Mouse (Mus musculus): Measurements from ENCODE around the gene Tmprss11f.

DNA sequence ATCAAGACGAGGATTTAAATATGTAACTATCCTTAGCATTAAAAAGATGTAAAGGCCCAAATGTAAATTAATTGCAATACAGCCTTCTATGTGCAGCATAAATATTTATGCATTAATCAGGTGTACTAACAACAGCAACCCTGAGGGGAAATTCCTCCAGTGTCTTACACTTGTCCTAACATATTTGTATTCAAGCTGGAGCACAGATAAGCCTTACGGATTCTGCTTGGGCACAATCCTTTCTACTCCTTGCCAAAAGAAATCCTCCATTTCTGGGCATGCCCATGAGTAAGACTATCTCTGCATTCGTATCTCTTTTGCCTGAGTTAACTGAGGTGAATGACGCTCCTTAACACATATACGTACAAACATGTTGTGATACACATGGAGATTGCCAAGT, 49.6 kb downstream of the Tmprss11f start:
- TF ChIP-seq CTCF (IDR thresholded peaks at IDR 0.05; ENCODE audit: low read depth): no peak
- TF ChIP-seq EP300 (IDR thresholded peaks at IDR 0.05; ENCODE audit: low read depth): no peak
